Mouse (Mus musculus): ENCODE results near the gene Zmiz1.

DNA sequence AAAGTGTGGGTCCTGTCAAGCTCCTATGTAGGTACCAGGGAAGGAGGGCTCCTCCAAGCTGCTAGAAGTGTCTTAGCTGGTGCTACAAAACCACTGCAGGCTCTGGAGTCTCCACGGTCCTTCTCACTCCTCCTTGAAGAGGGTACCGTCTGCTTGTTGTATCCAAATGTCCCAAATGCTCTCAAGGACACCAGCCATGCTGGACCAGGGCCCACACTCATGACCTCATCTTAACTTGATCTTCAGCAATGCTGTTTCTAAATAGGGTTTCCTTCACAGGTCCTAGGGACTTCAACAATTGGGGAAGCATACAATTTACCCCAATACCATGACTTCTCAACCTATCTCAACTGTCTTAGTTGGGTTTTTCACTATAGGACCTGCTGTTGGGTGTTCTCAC lies 143.0 kb downstream of the Zmiz1 start:
- TF ChIP-seq GATA1 (IDR thresholded peaks at IDR 0.05; ENCODE audit: borderline replicate concordance, low read length): no peak
- no peak for TF ChIP-seq FLI1 (IDR thresholded peaks at IDR 0.05; ENCODE audit: low read length)
